8 mouse cellular contexts compared by ENCODE assay signal in the genomic region with DNA sequence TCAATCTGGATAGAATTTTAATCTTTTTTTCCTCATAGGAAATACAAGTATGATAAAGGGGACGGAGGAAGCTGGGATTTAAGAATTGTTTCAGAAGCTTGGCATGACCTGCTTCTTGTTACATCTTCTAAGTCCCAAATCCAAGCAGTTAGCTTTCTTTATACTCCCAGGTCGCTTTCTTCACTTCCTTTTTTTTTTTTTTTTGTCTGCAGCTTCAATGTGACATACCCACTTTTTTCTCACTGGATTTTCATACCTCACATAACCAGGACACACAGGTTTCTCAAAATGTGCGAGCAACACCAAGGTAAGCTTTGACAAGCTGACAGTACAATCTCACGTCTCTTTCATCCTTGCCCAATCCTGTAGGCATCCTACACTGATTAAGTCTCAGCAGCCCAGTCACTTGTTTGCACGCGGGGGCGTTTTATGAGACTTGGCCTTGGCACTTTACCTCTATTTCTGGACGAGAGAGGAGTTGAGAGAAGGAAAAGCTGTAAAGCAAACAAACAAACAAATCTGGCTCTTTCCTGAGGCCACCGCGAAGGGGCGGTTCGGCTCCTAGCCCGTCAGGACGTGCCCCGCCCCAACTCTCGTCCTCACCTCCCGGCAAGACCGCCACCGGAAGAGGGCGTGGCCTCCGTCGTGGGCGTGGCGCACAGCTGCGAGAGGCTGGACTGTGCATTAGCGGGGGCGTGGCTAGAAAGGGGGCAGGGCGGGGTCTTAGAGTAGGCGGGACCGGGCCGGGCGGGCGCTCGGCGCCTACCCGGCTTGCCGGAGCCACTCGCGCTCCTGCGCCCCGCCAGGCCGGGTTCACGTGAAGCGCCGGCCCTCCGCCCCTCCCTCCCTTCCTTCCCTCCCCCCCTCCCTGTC. TPM values are rescaled to one million over a fixed set of nuclear protein-coding genes. Genes with fewer than 3 reads are reported as not detected.
DNase-seq lines count a peak whose midpoint lies in the region; ATAC-seq lines count a peak whose summit lies in the region.

A gene (plus strand): TSS at position 825 of the 873 bp plus-strand sequence.

- DNase-seq in WW6 (ENCODE audit: low read depth, low spot score), result peak; percentile 91
- peak; percentile 90 to 97 for DNase-seq in cerebellum, postnatal 4 days (ENCODE audit: low spot score in 2 of 2)
- peak; percentile 98 for DNase-seq in gastrocnemius, adult 18-20 months (ENCODE audit: low spot score)
- peak; percentile 95 to 97 for DNase-seq in left cerebral cortex, adult 18-20 months (ENCODE audit: low spot score in 2 of 2)
- peak; percentile 96 for DNase-seq in right cerebral cortex, adult 18-20 months
- DNase-seq in urinary bladder, postnatal 10 days (ENCODE audit: low spot score), result peak; percentile 89

- H3K9me3 ChIP-seq in hindbrain, embryonic 16.5 days (ENCODE audit: control insufficient read depth, low read length), result no peaks in the 10 kb centered on the region

- peak; percentile 99 for ATAC-seq in hindbrain, embryonic 16.5 days

- peaks cover 8% of the 10 kb centered on the region for H3K4me1 ChIP-seq in hindbrain, embryonic 16.5 days (ENCODE audit: control insufficient read depth, insufficient read depth, low read depth, low read length)

- peak within 1 kb of the TSS; percentile 85 for H3K27ac ChIP-seq in hindbrain, embryonic 16.5 days (ENCODE audit: low read depth, low read length)
- H3K27ac ChIP-seq in macrophage, result peak within 1 kb of the TSS; percentile 92

- H3K79me2 ChIP-seq in macrophage (ENCODE audit: inconsistent target), result peaks cover 39% of the 10 kb centered on the region

- H3K36me3 ChIP-seq in hindbrain, embryonic 16.5 days (ENCODE audit: control insufficient read depth, insufficient read depth, low read length), result no peaks in the 10 kb centered on the region
- H3K36me3 ChIP-seq in macrophage (ENCODE audit: inconsistent target), result peaks cover 12% of the 10 kb centered on the region; the same call in 1 of the 2 replicates

- H3K9ac ChIP-seq in hindbrain, embryonic 16.5 days (ENCODE audit: low read depth, low read length), result peak within 1 kb of the TSS; percentile 85

- peak within 1 kb of the TSS; percentile 75 for H3K4me2 ChIP-seq in hindbrain, embryonic 16.5 days (ENCODE audit: low read length)

- H3K4me3 ChIP-seq in hindbrain, embryonic 16.5 days (ENCODE audit: low read length), result peak within 1 kb of the TSS; percentile 79
- peak within 1 kb of the TSS; percentile 70 for H3K4me3 ChIP-seq in macrophage (ENCODE audit: inconsistent target)

- H3K27me3 ChIP-seq in hindbrain, embryonic 16.5 days (replicated peaks; ENCODE audit: control insufficient read depth, insufficient read depth, low read length), result no peaks in the 10 kb centered on the region

- 3% methylated on average over 40 of the region's 46 CpGs for WGBS in hindbrain, embryonic 16.5 days
- 3% methylated on average over 29 of the region's 46 CpGs for WGBS in macrophage (ENCODE audit: missing documents)

RNA-seq across cellular contexts. Expression of the gene that starts here (rescaled TPM):
- 10 to 100 TPM; 12.5 to 17.7 TPM for total RNA-seq in gastrocnemius, adult 18-20 months (2021)
- 5.0 and 5.5 TPM in 2 replicates for polyA plus RNA-seq in hindbrain, embryonic 16.5 days (2015; fragmentation: Nextera tagmentation; extraction: Ambion mirVana)
- 10 to 100 TPM; 36.9 to 38.1 TPM for total RNA-seq in left cerebral cortex, adult 18-20 months (2021)
- 100 to 1,000 TPM; 143 to 468 (median 226) TPM for total RNA-seq in macrophage (2018; cell fraction: chromatin; rRNA removed)
- total RNA-seq in macrophage (2018; cell fraction: cytosol; rRNA removed), result 100 to 1,000 TPM in 11 of 26 experiments, 10 to 100 TPM in 15; 68.3 to 136 (median 91.3) TPM
- total RNA-seq in macrophage (2018; cell fraction: nucleus; rRNA removed), result 100 to 1,000 TPM; 127 to 285 (median 158) TPM
- polyA plus RNA-seq in macrophage (2018), result 48.7 to 63.4 TPM (median 53.3 TPM) in 3 replicates

Comparison
In these comparisons a context has a peak if more than half of its experiments do, and no peak if none do; other contexts are left out.
1. Peak in every context shown above with its lines: DNase-seq, ATAC-seq, H3K4me3 ChIP-seq and H3K27ac ChIP-seq.